27 mouse cellular contexts compared by ENCODE assay signal in genomic region chr2:30555257-30555656, GRCm38 (mm10). TPM values are rescaled to one million over a fixed set of nuclear protein-coding genes. Genes with fewer than 3 reads are reported as not detected.
DNase-seq lines count a peak whose midpoint lies in the region; ATAC-seq and TF ChIP-seq lines count a peak whose summit lies in the region.
"Had no signal": no experiment of that assay in that cellular context is flagged by ENCODE, and none has a peak within 500 bp of the region (broad histone marks: within the 10 kb centered on the region; RNA-seq: fewer than 3 reads in every experiment).

No protein-coding gene starts in this region.

- H3K9me3 ChIP-seq in heart, embryonic 13.5 days = no peaks in the 10 kb centered on the region
- H3K9me3 ChIP-seq in lung, embryonic 14.5 days (ENCODE audit: low read depth, low read length) = no peaks in the 10 kb centered on the region
- H3K9me3 ChIP-seq in forebrain, postnatal 0 days (ENCODE audit: low read length) = no peaks in the 10 kb centered on the region
- H3K9me3 ChIP-seq: embryonic facial prominence, embryonic 13.5 days; G1E; limb, embryonic 12.5 days; liver, embryonic 15.5 days; stomach, embryonic 15.5 days had no signal

- ATAC-seq in heart, embryonic 13.5 days (ENCODE audit: extremely low read depth, insufficient number of reproducible peaks, low FRiP score, low TSS enrichment) = no peak
- ATAC-seq in lung, embryonic 14.5 days (ENCODE audit: insufficient read depth) = no peak
- ATAC-seq in forebrain, postnatal 0 days = no peak
- ATAC-seq: inflammation-experienced regulatory T-cells, adult 6 months; lung, postnatal 0 days had no signal

- no peak overlapping the region for H3K4me3 ChIP-seq in heart, embryonic 13.5 days
- H3K4me3 ChIP-seq in lung, embryonic 14.5 days (ENCODE audit: low read depth, low read length) = no peak overlapping the region
- no peak overlapping the region for H3K4me3 ChIP-seq in lung, adult 2 months (replicated peaks; ENCODE audit: extremely low read depth, low read depth, low read length)
- no peak overlapping the region for H3K4me3 ChIP-seq in forebrain, postnatal 0 days (ENCODE audit: low read depth, low read length)
- H3K4me3 ChIP-seq: embryonic facial prominence, embryonic 13.5 days; erythroblast, embryonic 14.5 days; limb, embryonic 12.5 days; liver, embryonic 15.5 days; stomach, embryonic 15.5 days had no signal

- no peak overlapping the region for H3K27ac ChIP-seq in heart, embryonic 13.5 days (replicated peaks)
- no peak overlapping the region for H3K27ac ChIP-seq in lung, embryonic 14.5 days (ENCODE audit: low read depth)
- no peak overlapping the region for H3K27ac ChIP-seq in forebrain, postnatal 0 days (ENCODE audit: low read depth, low read length)
- H3K27ac ChIP-seq: embryonic facial prominence, embryonic 13.5 days; hindbrain, embryonic 14.5 days; limb, embryonic 12.5 days; liver, embryonic 15.5 days; macrophage; stomach, embryonic 15.5 days had no signal

- H3K4me2 ChIP-seq in heart, embryonic 13.5 days = no peak overlapping the region
- H3K4me2 ChIP-seq in lung, embryonic 14.5 days = no peak overlapping the region
- no peak overlapping the region for H3K4me2 ChIP-seq in forebrain, postnatal 0 days (ENCODE audit: low read depth)
- H3K4me2 ChIP-seq: embryonic facial prominence, embryonic 13.5 days; hindbrain, embryonic 14.5 days; limb, embryonic 12.5 days; liver, embryonic 15.5 days; stomach, embryonic 15.5 days had no signal

- H3K36me3 ChIP-seq in heart, embryonic 13.5 days = no peaks in the 10 kb centered on the region
- H3K36me3 ChIP-seq in lung, embryonic 14.5 days (ENCODE audit: insufficient read depth) = no peaks in the 10 kb centered on the region
- H3K36me3 ChIP-seq in forebrain, postnatal 0 days (ENCODE audit: insufficient read depth) = no peaks in the 10 kb centered on the region
- H3K36me3 ChIP-seq: embryonic facial prominence, embryonic 13.5 days; G1E; limb, embryonic 12.5 days; liver, embryonic 15.5 days; stomach, embryonic 15.5 days had no signal

- H3K9ac ChIP-seq in heart, embryonic 13.5 days = 0 out of 2 replicates have a peak overlapping the region, but pooled peaks have one; percentile 7
- H3K9ac ChIP-seq in lung, embryonic 14.5 days = no peak overlapping the region
- no peak overlapping the region for H3K9ac ChIP-seq in forebrain, postnatal 0 days
- H3K9ac ChIP-seq: embryonic facial prominence, embryonic 13.5 days; hindbrain, embryonic 14.5 days; limb, embryonic 12.5 days; liver, embryonic 15.5 days; stomach, embryonic 15.5 days had no signal

- no peaks in the 10 kb centered on the region for H3K27me3 ChIP-seq in heart, embryonic 13.5 days (replicated peaks)
- H3K27me3 ChIP-seq in lung, embryonic 14.5 days (ENCODE audit: insufficient read depth, low read length) = no peaks in the 10 kb centered on the region
- no peaks in the 10 kb centered on the region for H3K27me3 ChIP-seq in forebrain, postnatal 0 days (ENCODE audit: insufficient read depth, low read length)
- H3K27me3 ChIP-seq: embryonic facial prominence, embryonic 13.5 days; limb, embryonic 12.5 days; liver, embryonic 15.5 days; stomach, embryonic 15.5 days had no signal

- no peak for TF ChIP-seq CTCF in lung, embryonic 14.5 days (IDR thresholded peaks at IDR 0.05; ENCODE audit: low read depth)
- TF ChIP-seq CTCF in lung, adult 2 months (IDR thresholded peaks at IDR 0.05; ENCODE audit: insufficient read depth, low read length) = no peak
- TF ChIP-seq CTCF in forebrain, postnatal 0 days (IDR thresholded peaks at IDR 0.05; ENCODE audit: low read depth) = no peak

- 0 out of 2 replicates have a peak, but pooled peaks cover 4% of the 10 kb centered on the region for H3K4me1 ChIP-seq in heart, embryonic 13.5 days
- H3K4me1 ChIP-seq in lung, embryonic 14.5 days (ENCODE audit: insufficient read depth) = no peaks in the 10 kb centered on the region
- H3K4me1 ChIP-seq in lung, adult 2 months (ENCODE audit: control insufficient read depth, insufficient read depth, low read length) = no peaks in the 10 kb centered on the region; the same call in 1 of the 2 replicates
- 0 out of 2 replicates have a peak, but pooled peaks cover 5% of the 10 kb centered on the region for H3K4me1 ChIP-seq in forebrain, postnatal 0 days (ENCODE audit: insufficient read depth)
- H3K4me1 ChIP-seq: liver, embryonic 15.5 days had no signal

- DNase-seq in cerebellum, postnatal 10 days = peak; percentile 77 to 82
- no peak for DNase-seq in cerebellum, adult 11-12 months
- DNase-seq in heart, adult 9 months (ENCODE audit: low spot score in 2 of 2) = no peak
- DNase-seq in lung, embryonic 14.5 days = peak; percentile 36
- no peak for DNase-seq in lung, adult 2 months
- no peak for DNase-seq in forebrain, postnatal 0 days
- DNase-seq: adrenal gland, adult 8-10 months; embryo, embryonic 11 days; gastrocnemius, postnatal 10 days; heart, postnatal 4 days; kidney, adult 11 months; layer of hippocampus, postnatal 36 days; right cerebral cortex, postnatal 25 days; thymus, adult 18-20 months; thymus, postnatal 25 days had no signal

- no peak for TF ChIP-seq POLR2A in lung, adult 2 months (IDR thresholded peaks at IDR 0.05; ENCODE audit: borderline replicate concordance, extremely low read depth, low read depth, low read length)

- WGBS in heart, embryonic 13.5 days = 72% methylated on average over 9 of the region's 9 CpGs
- WGBS in lung, embryonic 14.5 days = 65% methylated on average over 9 of the region's 9 CpGs
- WGBS in lung, adult 2 months = 58% methylated on average over 9 of the region's 9 CpGs
- 81% methylated on average over 9 of the region's 9 CpGs for WGBS in forebrain, postnatal 0 days

RNA-seq across cellular contexts. Expression of gene Cstad, which starts 39.6 kb away (rescaled TPM):
- 2.1 and 2.4 TPM in 2 replicates for polyA plus RNA-seq in heart, embryonic 13.5 days (2015; fragmentation: Nextera tagmentation; extraction: Ambion mirVana)
- 0.95 and 1.5 TPM in 2 replicates for polyA plus RNA-seq in lung, embryonic 14.5 days (2014; fragmentation: Nextera tagmentation; extraction: Ambion mirVana)
- polyA plus RNA-seq in lung, adult 2 months (2012; rRNA removed) = 0.69 and 1.6 TPM in 2 replicates
- total RNA-seq in forebrain, postnatal 0 days (2014; rRNA removed) = 3.8 and 4.1 TPM in 2 replicates
- 0.65 and 1.2 TPM in 2 replicates for polyA plus RNA-seq in forebrain, postnatal 0 days (2015; fragmentation: Nextera tagmentation; extraction: Ambion mirVana)
- polyA plus RNA-seq: erythroblast, embryonic 14.5 days; G1E; liver, adult 2 months; liver, embryonic 15.5 days had no signal

Comparison
In these comparisons a context has a peak if more than half of its experiments do, and no peak if none do; other contexts are left out.
1. DNase-seq: peak in cerebellum, postnatal 10 days (2 of 2) and lung, embryonic 14.5 days (single experiment); none in cerebellum, adult 11-12 months (single experiment), heart, adult 9 months (0 of 2), lung, adult 2 months (single experiment) and forebrain, postnatal 0 days (single experiment).